Mouse (Mus musculus) olfactory bulb, adult 2 months (tissue): Measurements from ENCODE around the gene Gm21650.
"Not testable (repeated sequence)": the region's sequence is repeated elsewhere in the genome, so short reads cannot be mapped to it uniquely, and the experiment has no call there.

Experiments used
- CTCF ChIP-seq: fragments of 200-500 bp; IDR thresholded peaks from 2 replicates; pipeline ENCODE4 v1.5.1; 2012; ENCODE audit warnings: low read depth, mild to moderate bottlenecking, low read length, moderate library complexity; ENCODE audit not compliant: insufficient read depth
- POLR2A ChIP-seq: fragments of 200-500 bp; IDR thresholded peaks from 2 replicates; pipeline ENCODE4 v1.6.1; 2012; ENCODE audit warnings: mild to moderate bottlenecking, low read depth, low read length, moderate library complexity; ENCODE audit not compliant: insufficient read depth

GRCm38 (mm10) chrY:77692508-77692907 lies at the start of gene Gm21650:
- TF ChIP-seq POLR2A, CTCF: not testable (repeated sequence)
